Mouse (Mus musculus): ENCODE data around the gene Hectd4.
"Not testable (repeated sequence)": the region's sequence is repeated elsewhere in the genome, so short reads cannot be mapped to it uniquely, and the experiment has no call there.

Gene Hectd4

DNA sequence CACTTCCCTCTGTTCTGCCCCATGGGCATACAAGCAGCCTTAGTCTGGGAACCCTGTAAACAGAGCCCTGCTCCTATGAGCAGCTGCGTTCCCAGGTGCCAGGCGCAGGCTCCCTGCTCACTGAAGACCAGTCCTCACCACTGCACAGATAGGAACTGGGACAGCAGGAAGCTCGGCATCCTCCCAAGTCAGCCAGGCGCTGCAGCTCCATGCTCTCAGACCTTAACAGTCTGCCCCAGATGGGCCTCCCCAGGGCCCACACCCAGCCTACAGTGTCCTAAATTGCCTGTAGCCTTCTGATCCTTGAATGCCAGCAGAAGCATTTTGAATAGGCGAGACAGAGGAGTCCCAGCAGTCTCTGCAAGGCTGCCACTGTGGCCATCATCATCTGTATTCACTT is 141.7 kb downstream of the Hectd4 start:
- DNase-seq (ENCODE audit: low spot score), result no peak

DNA sequence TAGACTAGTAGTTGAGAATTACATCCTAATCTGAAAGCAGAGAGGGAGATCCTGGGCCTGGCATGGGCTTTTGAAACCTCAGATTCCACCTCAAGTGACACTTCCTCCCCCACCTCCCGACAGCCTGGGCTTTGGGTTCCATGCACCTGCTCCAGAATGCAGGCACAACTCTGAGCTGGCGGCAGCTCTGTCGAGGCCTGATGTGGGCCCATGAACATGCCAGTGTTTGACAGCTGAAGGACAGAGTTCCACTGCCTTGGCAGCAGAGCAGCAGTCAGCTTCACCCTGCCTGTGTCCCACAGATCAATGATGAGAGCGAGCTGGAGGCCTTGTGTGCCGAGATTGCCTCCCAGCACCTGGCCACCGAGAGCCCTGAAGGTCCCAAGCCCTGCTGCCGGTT is 143.4 kb downstream of the Hectd4 start:
- DNase-seq (ENCODE audit: low spot score), result no peak

DNA sequence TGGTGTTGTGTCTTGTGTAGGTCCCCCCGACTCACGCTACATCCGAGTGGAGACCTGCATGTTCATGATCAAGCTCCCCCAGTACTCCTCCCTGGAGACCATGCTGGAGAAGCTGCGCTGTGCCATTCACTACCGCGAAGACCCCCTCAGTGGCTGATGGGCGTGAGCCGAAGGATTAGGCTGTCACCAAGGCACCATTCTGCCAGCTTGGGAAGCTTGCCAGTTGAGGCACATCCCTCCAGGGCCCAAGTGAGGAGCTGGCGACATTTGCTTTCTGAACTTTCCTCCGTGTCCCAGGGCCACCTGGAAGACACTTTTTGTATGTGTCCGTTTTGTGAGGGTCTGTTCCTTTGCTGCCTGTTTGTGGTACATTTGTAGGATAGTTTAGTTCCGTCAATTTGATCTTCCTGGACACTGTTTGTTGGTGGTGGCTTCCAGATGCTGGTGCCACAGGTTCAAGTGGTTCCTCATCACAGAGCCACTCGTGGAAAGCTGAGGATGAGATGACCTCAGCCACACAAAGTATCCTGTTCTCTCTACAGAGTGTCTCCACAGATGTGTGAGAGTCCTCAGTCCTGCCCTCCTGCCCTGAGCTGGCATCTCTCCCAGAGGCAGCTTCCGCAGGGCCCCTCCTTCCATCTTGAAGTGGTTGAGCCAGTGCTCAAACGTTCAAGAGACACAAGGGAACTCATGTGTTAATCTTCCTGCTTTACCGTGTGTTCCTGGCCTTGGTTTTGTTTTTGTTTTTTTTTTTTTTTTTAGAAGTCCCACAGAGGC is 146.6 kb downstream of the Hectd4 start:
- no peak for DNase-seq (ENCODE audit: low spot score)

DNA sequence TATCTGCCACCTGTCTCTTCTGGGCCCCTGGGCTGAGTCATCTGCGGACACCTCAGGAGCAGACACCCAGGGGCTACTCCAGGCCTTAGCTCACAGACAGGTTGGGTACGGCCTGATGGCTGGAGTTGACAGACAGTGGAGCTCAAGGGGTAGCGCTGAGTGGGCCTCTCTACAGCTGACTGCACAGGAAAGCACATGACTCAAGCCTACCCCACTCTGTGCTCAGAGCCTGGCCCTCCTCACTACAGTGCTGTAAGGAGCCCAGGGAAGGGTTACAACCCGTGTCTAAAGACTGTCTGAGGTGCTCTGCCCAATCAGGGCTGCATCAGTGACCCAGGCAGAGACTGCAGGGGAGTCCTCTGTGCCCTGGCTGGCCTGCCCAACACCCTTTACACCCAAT is 147.2 kb downstream of the Hectd4 start:
- DNase-seq (ENCODE audit: low spot score), result no peak

- DNase-seq (ENCODE audit: low spot score), result no peak
These were observed 151.7 kb downstream of the Hectd4 start for GRCm38 (mm10) chr5:121371712-121372111.

GRCm38 (mm10) chr5:121374790-121375189 is 154.8 kb downstream of the Hectd4 start:
- no peak for DNase-seq (ENCODE audit: low spot score)

GRCm38 (mm10) chr5:121376972-121377371 is 157.0 kb downstream of the Hectd4 start:
- DNase-seq (ENCODE audit: low spot score), result not testable (repeated sequence)

- DNase-seq (ENCODE audit: low spot score), result no peak
These were observed 158.7 kb downstream of the Hectd4 start for GRCm38 (mm10) chr5:121378678-121379256.

- no peak for DNase-seq (ENCODE audit: low spot score)
These were observed 160.7 kb downstream of the Hectd4 start for GRCm38 (mm10) chr5:121380692-121381091.

GRCm38 (mm10) chr5:121383857-121384756 is 164.1 kb downstream of the Hectd4 start:
- no peak for DNase-seq (ENCODE audit: low spot score)

DNA sequence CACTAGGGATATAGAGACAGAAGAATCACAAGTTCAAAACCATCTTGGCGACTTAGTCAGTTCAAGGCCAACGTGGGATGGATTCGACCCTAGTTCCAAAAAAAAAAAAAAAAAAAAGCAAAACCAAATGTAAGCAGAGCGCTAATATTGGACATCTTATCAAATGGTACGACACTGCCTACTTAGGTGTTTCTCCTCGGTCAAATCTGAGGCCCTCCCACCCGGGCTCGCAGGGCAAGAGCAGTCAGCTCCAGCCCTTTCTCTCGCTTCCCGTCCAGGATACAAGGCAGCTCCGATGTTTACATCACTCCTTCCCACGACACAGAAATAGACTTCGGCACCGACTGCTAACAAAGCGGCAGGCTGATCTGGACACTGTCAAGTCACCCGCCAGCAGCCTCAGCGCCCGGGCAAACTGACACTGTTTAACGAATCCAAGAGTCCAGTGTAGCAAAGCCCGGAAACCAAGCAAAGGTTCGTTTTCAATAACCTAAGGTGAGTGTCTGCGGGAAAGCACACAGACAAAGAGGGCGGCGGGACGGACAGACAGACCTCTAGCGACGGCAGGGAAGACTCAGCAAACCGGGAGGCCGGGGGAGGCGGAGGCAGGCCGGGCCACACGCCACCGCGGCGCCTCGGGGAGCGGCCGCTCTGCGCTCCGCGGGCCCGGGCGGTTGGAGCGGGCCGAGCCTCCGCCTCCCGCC is 164.9 kb downstream of the Hectd4 start:
- DNase-seq (ENCODE audit: low spot score), result peak; percentile 42

DNA sequence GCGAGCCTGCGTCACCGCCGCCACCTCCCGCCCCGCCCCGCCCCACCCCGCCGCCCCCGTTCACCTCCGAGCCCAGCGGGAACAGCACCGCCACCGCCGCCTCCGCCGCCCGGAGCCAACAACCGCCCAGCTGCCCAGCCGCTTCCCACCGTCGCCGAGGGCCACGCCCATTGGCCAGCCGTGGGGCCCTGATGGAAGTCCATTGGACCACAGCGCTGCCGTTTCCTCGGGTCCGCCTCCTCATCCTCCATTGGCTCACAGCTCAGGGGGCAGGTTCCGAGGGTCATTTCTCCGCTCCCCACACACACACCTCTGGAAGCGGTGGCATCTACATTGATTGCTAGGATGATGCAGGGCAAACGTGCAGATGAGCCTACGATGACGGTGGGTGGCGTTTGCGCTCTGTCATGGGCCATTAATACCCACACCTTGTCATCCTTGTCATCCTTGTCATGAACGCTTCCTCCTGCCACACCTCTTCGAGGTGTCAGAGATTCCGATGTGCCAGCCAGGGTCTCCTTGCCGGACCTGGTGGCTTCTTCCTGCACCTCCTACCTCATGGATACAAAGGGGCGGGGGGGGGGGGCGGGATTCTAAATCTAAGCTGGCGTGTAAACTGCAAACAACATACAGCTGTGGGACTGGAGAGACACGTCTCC is 165.6 kb downstream of the Hectd4 start, which contains the start of gene Trafd1:
TSS of gene Trafd1 (minus strand) at position 172 of the 659 bp plus-strand sequence.
- peak; percentile 83 for DNase-seq (ENCODE audit: low spot score)

- DNase-seq (ENCODE audit: low spot score), result no peak
These were observed 166.3 kb downstream of the Hectd4 start for GRCm38 (mm10) chr5:121386120-121386909.

- no peak for DNase-seq (ENCODE audit: low spot score)
These were observed 167.1 kb downstream of the Hectd4 start for GRCm38 (mm10) chr5:121387126-121387525.

GRCm38 (mm10) chr5:121389106-121389505 is 169.1 kb downstream of the Hectd4 start:
- no peak for DNase-seq (ENCODE audit: low spot score)

DNA sequence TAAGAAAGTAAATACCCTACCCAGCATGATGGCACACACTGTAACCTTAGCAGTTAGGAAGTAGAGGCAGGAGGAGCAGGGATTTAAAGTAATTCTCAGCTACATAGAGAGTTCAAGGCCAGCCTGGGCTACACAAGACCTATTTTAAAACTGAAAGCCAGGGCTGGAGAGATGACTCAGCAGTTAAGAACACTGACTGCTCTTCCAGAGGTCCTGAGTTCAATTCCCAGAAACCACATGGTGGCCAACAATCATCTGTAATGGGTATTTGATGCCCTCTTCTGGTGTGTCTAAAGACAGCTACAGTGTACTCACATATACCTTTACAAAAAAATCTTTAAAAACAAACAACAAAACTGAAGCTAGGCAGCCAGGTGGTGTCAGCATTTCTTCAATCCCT is 169.7 kb downstream of the Hectd4 start:
- DNase-seq (ENCODE audit: low spot score), result no peak

DNA sequence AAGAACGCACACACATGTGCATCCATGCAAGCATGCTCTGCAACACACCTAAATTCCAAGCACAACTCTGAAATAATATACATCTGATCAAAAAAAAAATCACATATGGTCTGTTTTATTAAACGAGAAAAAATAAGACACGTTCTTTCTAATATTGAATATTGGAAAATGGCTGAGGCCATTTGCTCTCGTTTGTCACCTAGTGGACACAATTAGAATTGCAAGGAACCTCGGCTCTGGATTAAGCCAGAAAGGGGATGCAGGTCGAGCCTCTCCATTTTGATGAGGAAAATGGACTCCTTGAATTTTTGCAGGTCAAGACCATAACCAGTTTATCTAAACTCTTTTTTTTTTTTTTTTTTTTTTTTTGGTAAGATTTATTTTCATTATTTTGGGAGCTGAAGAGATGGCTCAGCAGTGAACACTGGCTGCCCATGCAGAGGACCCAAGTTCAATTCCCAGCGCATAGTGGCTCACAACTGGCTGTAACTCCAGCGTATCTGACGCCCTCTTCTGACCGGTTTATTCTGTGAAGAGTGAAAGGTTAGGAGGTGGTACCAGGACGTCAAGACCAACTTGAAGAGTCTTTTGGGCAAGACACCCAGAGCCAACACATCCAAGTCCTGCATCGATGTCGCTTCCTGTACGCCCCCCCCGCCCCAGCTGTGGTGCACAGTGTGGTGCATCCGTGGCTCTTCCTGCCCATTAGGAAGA is 172.8 kb downstream of the Hectd4 start:
- no peak for DNase-seq (ENCODE audit: low spot score)

- DNase-seq (ENCODE audit: low spot score), result no peak
These were observed 173.4 kb downstream of the Hectd4 start for GRCm38 (mm10) chr5:121393402-121393801.

- DNase-seq (ENCODE audit: low spot score), result no peak
These were observed 175.6 kb downstream of the Hectd4 start for GRCm38 (mm10) chr5:121395621-121396020.

All from ovary, postnatal 10 days (tissue).